Mouse (Mus musculus): ENCODE data around the gene Per1. TPM values are rescaled to one million over a fixed set of nuclear protein-coding genes. Genes with fewer than 3 reads are reported as not detected.

The Per1 gene
- total and polyA plus RNA-seq, 2 experiments from 2014 or later: 15.2 to 38.3 TPM

DNA sequence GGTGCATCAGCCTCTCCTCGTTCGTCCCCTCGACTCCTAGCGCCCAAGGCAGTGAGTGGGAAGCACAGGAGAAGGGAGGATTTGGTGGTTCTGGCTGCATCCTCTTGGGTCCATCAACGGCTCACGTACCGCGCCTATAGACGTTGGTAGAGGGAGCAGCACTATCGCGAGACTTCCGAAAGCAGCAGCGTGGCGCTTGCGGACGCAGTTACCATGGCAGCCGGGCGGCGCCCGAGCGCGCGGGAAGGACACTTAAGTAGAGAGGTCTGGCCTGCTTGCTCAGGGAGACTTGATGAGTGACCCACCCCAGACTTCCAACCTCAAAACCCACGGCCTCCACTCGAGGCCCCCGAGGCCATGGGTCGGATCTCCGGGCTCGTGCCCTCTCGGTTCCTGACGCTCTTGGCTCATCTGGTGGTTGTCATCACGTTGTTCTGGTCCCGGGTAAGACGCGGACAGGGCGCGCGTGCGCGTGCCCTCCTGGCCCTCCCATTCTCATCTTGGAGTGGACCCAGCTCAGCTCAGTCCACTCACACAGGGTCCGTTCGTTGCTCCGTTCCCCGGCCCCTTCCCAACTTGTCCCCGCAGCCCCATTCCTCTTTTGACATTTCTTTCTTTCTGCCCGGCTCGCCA, 24.3 kb upstream of the Per1 start, which contains the start of gene Tmem107:
TSS of gene Tmem107 (plus strand) at position 217 of the 633 bp plus-strand sequence.
- Histone ChIP-seq H3K36me3 (ENCODE audit: insufficient read depth) (no peaks in the 10 kb centered on the region), H3K9me3 (ENCODE audit: low read length) (no peaks in the 10 kb centered on the region), H3K4me1 (ENCODE audit: insufficient read depth) (peaks cover 12% of the 10 kb centered on the region), H3K4me3 (ENCODE audit: low read depth, low read length) (peak within 1 kb of the TSS; percentile 53), H3K4me2 (ENCODE audit: low read depth) (peak within 1 kb of the TSS; percentile 75), H3K27ac (ENCODE audit: low read depth, low read length) (peak within 1 kb of the TSS; percentile 89), H3K9ac (peak within 1 kb of the TSS; percentile 69), H3K27me3 (ENCODE audit: insufficient read depth, low read length) (no peaks in the 10 kb centered on the region)
- DNase-seq: peak; percentile 96
- TF ChIP-seq CTCF (IDR thresholded peaks at IDR 0.05; ENCODE audit: low read depth): 0 out of 2 replicates have a peak, but pooled peaks have one; percentile 35
- ATAC-seq: peak; percentile 89
- under 1% methylated on average over 47 of the region's 47 CpGs for WGBS

DNA sequence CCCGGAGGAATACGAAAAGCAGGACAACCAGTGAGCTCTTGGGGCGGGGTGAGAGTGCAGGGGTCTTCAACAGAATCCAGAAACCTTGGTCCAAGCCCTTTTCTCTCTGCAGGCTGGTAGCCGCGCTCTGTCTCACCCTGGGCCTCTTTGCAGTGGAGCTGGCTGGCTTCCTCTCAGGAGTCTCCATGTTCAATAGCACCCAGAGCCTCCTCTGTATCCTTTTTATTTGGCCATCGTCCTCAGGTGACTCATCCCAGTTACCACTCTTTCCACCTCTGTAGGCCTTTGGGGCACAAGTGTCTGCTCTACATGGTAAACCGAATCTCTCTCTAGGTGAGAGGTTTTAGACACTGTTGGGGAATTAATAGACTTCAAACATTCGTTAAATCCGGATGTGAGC, 23.8 kb upstream of the Per1 start:
- Histone ChIP-seq H3K4me3 (ENCODE audit: low read depth, low read length) (peak overlapping the region; percentile 53), H3K4me2 (ENCODE audit: low read depth) (peak overlapping the region; percentile 75), H3K9ac (peak overlapping the region; percentile 69), H3K9me3 (ENCODE audit: low read length) (no peaks in the 10 kb centered on the region), H3K4me1 (ENCODE audit: insufficient read depth) (peaks cover 12% of the 10 kb centered on the region), H3K36me3 (ENCODE audit: insufficient read depth) (no peaks in the 10 kb centered on the region), H3K27ac (ENCODE audit: low read depth, low read length) (peak overlapping the region; percentile 89), H3K27me3 (ENCODE audit: insufficient read depth, low read length) (no peaks in the 10 kb centered on the region)
- no peak for TF ChIP-seq CTCF (IDR thresholded peaks at IDR 0.05; ENCODE audit: low read depth)
- 15% methylated on average over 9 of the region's 9 CpGs for WGBS
- DNase-seq (no peak), ATAC-seq (no peak)

DNA sequence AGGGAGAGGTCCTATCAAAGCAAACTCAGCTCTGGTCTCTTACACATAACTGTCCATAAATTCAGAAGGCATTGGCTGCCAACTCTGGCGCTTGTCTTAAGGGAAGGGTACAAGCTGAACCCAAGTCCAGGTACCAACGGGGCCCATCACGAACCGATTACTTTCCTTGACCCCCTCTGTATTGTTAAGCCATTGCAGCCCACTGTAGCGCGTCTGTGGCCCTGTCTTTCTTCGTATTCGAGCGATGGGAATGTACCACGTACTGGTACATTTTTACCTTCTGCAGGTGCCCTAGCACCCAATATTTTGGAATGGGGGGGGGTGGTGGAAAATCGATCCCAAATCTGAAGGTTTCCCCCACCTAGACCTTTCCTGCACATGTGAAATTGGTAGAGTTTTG, 22.8 kb upstream of the Per1 start:
- 84% methylated on average over 11 of the region's 11 CpGs for WGBS
- peak overlapping the region; percentile 81 for H3K9ac ChIP-seq

DNA sequence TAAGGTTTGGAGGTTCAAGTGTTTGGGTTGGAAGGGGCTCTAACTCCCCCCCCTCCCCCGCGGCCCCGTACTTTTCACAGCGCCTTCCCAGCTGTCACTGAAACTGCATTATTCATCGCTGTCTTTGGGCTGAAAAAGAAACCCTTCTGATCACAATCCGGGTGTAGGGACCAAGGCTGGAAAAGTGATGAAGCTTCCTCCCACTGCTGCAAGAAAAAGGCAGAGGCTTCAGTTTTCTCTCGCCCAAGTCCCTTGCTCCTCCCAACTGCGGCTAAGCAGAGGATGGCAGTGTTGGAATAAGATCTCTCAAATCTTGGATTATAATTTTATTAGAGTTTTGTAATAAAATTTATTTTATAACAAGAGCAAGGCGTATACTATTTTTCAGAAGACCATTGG, 22.4 kb upstream of the Per1 start:
- Histone ChIP-seq H3K4me2 (ENCODE audit: low read depth) (peak overlapping the region; percentile 59), H3K9ac (peak overlapping the region; percentile 81)
- DNase-seq: no peak

More for the DNA sequence above, 22.8 kb upstream of the Per1 start:
- Histone ChIP-seq H3K4me1 (ENCODE audit: insufficient read depth) (peaks cover 12% of the 10 kb centered on the region), H3K4me3 (ENCODE audit: low read depth, low read length) (peak overlapping the region; percentile 37), H3K27me3 (ENCODE audit: insufficient read depth, low read length) (no peaks in the 10 kb centered on the region), H3K4me2 (ENCODE audit: low read depth) (peak overlapping the region; percentile 59), H3K36me3 (ENCODE audit: insufficient read depth) (no peaks in the 10 kb centered on the region), H3K9me3 (ENCODE audit: low read length) (no peaks in the 10 kb centered on the region), H3K27ac (ENCODE audit: low read depth, low read length) (peak overlapping the region; percentile 99)
- no peak for DNase-seq
- no peak for ATAC-seq
- no peak for TF ChIP-seq CTCF (IDR thresholded peaks at IDR 0.05; ENCODE audit: low read depth)

DNA sequence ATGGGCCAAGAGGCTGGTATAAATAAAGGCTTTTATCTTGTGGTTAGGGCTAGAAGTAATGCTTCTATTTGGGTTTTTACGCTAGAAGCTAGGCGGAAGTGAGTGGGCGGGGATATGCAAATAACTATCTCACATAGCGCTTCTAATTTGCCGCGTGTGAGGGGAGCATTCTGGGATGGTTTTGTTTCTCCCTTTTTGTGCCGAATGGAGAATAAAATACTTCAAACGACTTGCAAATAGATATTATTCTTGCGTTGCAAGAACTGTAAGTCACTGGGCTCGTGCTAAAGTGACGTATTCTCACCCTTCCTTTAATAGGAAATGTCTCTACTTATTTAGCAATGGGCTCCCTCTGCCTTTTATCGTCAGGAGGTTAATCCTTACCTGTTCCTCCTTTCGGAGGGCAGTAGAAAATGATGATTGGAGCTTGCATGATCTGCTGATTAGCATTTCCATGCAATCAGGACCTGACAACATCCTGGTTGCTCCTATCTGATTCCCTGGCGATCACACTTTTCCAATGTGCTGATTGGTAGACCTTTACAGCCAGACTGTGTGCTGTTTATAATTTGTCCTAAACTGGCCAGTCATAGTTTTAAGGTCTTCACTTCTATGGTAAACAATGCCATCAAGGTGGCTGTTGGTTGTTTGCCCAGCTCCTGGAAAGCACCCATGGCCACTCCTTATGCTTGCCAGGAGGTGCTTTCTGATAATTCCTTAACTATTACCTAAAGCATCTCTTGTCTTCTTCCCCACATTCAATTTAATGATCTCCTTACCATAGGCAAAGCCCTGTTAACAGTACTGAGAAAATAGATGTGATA, 21.7 kb upstream of the Per1 start:
- Histone ChIP-seq H3K9ac (peak overlapping the region; percentile 81), H3K9me3 (ENCODE audit: low read length) (no peaks in the 10 kb centered on the region), H3K27ac (ENCODE audit: low read depth, low read length) (peak overlapping the region; percentile 99), H3K27me3 (ENCODE audit: insufficient read depth, low read length) (no peaks in the 10 kb centered on the region), H3K4me2 (ENCODE audit: low read depth) (peak overlapping the region; percentile 59), H3K36me3 (ENCODE audit: insufficient read depth) (no peaks in the 10 kb centered on the region), H3K4me3 (ENCODE audit: low read depth, low read length) (peak overlapping the region; percentile 37), H3K4me1 (ENCODE audit: insufficient read depth) (peaks cover 12% of the 10 kb centered on the region)
- DNase-seq: peak; percentile 97
- ATAC-seq: peak; percentile 82
- TF ChIP-seq CTCF (IDR thresholded peaks at IDR 0.05; ENCODE audit: low read depth): peak; percentile 46; the same call in 1 of the 2 replicates
- WGBS: 0% methylated on average over 14 of the region's 14 CpGs

More for the DNA sequence above, 22.4 kb upstream of the Per1 start:
- peak overlapping the region; percentile 37 for H3K4me3 ChIP-seq (ENCODE audit: low read depth, low read length)
- H3K36me3 ChIP-seq (ENCODE audit: insufficient read depth): no peaks in the 10 kb centered on the region
- no peaks in the 10 kb centered on the region for H3K9me3 ChIP-seq (ENCODE audit: low read length)
- no peaks in the 10 kb centered on the region for H3K27me3 ChIP-seq (ENCODE audit: insufficient read depth, low read length)
- no peak for ATAC-seq
- 1% methylated on average over 9 of the region's 9 CpGs for WGBS
- peaks cover 12% of the 10 kb centered on the region for H3K4me1 ChIP-seq (ENCODE audit: insufficient read depth)
- H3K27ac ChIP-seq (ENCODE audit: low read depth, low read length): peak overlapping the region; percentile 99
- no peak for TF ChIP-seq CTCF (IDR thresholded peaks at IDR 0.05; ENCODE audit: low read depth)

DNA sequence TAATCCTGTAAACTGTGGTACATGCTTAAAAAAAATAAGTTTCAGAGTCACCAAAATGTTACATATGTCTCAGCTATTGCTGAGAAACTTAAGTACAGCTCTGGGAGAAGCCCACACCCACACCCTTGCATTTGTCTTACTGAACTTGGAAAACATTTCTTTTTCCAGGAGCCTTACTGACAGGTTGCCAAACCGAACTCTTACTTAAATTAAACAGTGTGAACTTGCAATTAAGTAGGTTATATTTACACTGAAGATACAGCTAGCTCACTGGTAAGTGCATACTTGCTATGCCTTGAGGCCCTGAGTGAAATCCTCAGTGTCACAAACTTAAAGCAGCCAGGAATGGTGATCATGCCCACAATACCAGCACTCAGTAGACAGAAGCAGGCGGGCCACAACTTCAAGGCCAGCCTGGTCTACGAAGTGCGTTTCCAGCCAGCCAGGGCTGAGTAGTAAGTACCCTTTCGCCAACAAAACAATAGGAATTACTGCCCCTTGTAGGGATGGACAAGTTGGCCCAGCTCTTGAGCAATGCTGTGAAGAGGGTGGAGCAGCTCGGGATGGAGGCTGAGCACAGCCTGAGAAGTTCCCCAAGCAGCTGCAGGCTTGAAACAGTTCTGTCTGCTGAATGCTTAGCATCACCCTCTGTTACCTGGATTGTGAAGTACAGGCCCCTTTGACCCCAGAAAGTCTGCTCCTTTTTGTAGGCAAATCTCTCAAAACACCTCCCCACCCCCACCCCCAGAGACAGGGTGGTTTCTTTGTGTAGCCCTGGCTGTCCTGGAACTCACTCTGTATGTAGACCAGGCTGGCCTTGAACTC, 20.9 kb upstream of the Per1 start:
- Histone ChIP-seq H3K4me2 (ENCODE audit: low read depth) (no peak overlapping the region), H3K36me3 (ENCODE audit: insufficient read depth) (no peaks in the 10 kb centered on the region), H3K27ac (ENCODE audit: low read depth, low read length) (peak overlapping the region; percentile 24), H3K9ac (no peak overlapping the region), H3K4me3 (ENCODE audit: low read depth, low read length) (no peak overlapping the region), H3K27me3 (ENCODE audit: insufficient read depth, low read length) (no peaks in the 10 kb centered on the region), H3K4me1 (ENCODE audit: insufficient read depth) (peaks cover 12% of the 10 kb centered on the region), H3K9me3 (ENCODE audit: low read length) (no peaks in the 10 kb centered on the region)
- TF ChIP-seq CTCF (IDR thresholded peaks at IDR 0.05; ENCODE audit: low read depth): no peak
- DNase-seq (no peak), ATAC-seq (no peak)
- WGBS: 38% methylated on average over 6 of the region's 6 CpGs

Measured in forebrain, postnatal 0 days (tissue).